Mouse (Mus musculus) midbrain, embryonic 16.5 days (tissue): ENCODE results near the gene Frat2. TPM values are rescaled to one million over a fixed set of nuclear protein-coding genes. Genes with fewer than 3 reads are reported as not detected.
"Not testable (repeated sequence)": the region's sequence is repeated elsewhere in the genome, so short reads cannot be mapped to it uniquely, and the experiment has no call there.

Experiments
- ATAC-seq: fragments of 200-750 bp; cut with Nextera tagmentation; 2 replicates; pipeline ENCODE4 v1.8.0; 2017; ENCODE audit warnings: moderate TSS enrichment
- H3K27ac ChIP-seq: fragments of 300-500 bp; sonication (generic); 2 replicates; pipeline ENCODE4 v1.5.1; 2014; ENCODE audit warnings: mild to moderate bottlenecking, low read length, mixed read lengths
- H3K27me3 ChIP-seq: fragments of 300-500 bp; sonication (generic); 2 replicates; pipeline ENCODE4 v1.6.1; 2014; ENCODE audit warnings: low read depth, low read length, mixed read lengths; ENCODE audit not compliant: control insufficient read depth, insufficient read depth
- H3K36me3 ChIP-seq: fragments of 300-500 bp; sonication (generic); 2 replicates; pipeline ENCODE4 v1.6.1; 2014; ENCODE audit warnings: mild to moderate bottlenecking, low read length, moderate library complexity, mixed read lengths; ENCODE audit not compliant: control insufficient read depth, insufficient read depth
- H3K4me1 ChIP-seq: fragments of 300-500 bp; sonication (generic); 2 replicates; pipeline ENCODE4 v1.6.1; 2014; ENCODE audit warnings: mild to moderate bottlenecking, low read length, mixed read lengths; ENCODE audit not compliant: control insufficient read depth, insufficient read depth
- H3K4me2 ChIP-seq: fragments of 300-500 bp; sonication (generic); 2 replicates; pipeline ENCODE4 v1.6.1; 2014; ENCODE audit warnings: mild to moderate bottlenecking, low read length, mixed read lengths
- H3K4me3 ChIP-seq: fragments of 300-500 bp; sonication (generic); 2 replicates; pipeline ENCODE4 v1.5.1; 2014; ENCODE audit warnings: low read depth, mild to moderate bottlenecking, low read length, moderate library complexity, mixed read lengths
- H3K9ac ChIP-seq: fragments of 300-500 bp; sonication (generic); 2 replicates; pipeline ENCODE4 v1.6.1; 2014; ENCODE audit warnings: low read depth, low read length, mixed read lengths
- H3K9me3 ChIP-seq: fragments of 300-500 bp; sonication (generic); replicated peaks from 2 replicates; pipeline ENCODE4 v1.6.1; 2014; ENCODE audit warnings: mild to moderate bottlenecking, low read length, mixed read lengths; ENCODE audit not compliant: control insufficient read depth, poor library complexity, severe bottlenecking
- WGBS: fragments of 180-500 bp; shearing (Covaris S2); extraction: QIAGEN DNeasy Blood & Tissue Kit; methylation state at CpG from one replicate; pipeline ENCODE4 v1.1.7; 2014; 5-methylcytosine and 5-hydroxymethylcytosine counted together
- polyA plus RNA-seq: library from polyadenylated mRNA; unstranded; fragments of >200 nt; fragmentation: Nextera tagmentation; extraction: Ambion mirVana; gene quantifications from 2 replicates; pipeline ENCODE4 v1.2.1, GENCODE M21; 2015

Frat2 gene
- polyA plus RNA-seq, 1 experiment from 2014 or later: 5.6 TPM

DNA sequence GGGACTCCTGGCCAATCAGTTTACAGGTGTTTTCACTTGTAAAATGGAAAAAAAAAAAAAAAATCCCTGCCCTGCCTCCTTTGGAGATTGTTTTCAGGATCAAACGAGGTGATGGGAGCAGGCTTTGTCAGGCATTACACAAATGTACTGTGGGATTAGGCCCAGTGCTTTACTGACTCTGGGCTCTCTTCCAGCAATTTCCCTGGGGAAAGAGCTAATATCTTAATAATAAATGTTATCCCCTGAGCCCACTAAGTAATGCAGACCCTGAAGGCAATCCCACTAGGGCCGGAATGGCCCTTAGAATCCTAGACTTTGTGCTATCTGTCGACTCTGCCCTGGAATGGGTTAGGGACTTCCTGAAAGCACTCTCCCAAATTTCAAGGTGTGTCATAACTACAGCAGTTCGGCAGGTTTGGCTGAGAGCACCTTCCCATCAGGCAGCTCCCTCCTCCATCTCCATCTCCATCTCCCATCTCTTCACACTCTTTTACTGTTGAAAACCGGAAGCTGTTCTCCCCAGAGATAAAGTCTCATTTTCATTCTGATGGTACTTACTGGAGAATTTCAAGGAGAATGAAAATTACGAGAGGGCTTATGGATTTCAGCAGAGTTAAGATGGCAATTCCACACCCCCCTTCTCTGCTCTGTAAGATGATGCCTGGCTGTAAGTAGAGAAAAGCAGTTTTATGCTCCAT lies 2.2 kb upstream of the Frat2 start:
- no peaks in the 10 kb centered on the region for H3K27me3 ChIP-seq
- H3K4me3 ChIP-seq: no peak overlapping the region
- peak overlapping the region; percentile 10; the same call in 1 of the 2 replicates for H3K4me2 ChIP-seq
- WGBS: 11% methylated on average over 6 of the region's 6 CpGs
- H3K9ac ChIP-seq: peak overlapping the region; percentile 1; the same call in 1 of the 2 replicates
- ATAC-seq: no peak
- H3K9me3 ChIP-seq: no peaks in the 10 kb centered on the region
- H3K4me1 ChIP-seq: peaks cover 29% of the 10 kb centered on the region
- H3K36me3 ChIP-seq: no peaks in the 10 kb centered on the region
- peak overlapping the region; percentile 71 for H3K27ac ChIP-seq

DNA sequence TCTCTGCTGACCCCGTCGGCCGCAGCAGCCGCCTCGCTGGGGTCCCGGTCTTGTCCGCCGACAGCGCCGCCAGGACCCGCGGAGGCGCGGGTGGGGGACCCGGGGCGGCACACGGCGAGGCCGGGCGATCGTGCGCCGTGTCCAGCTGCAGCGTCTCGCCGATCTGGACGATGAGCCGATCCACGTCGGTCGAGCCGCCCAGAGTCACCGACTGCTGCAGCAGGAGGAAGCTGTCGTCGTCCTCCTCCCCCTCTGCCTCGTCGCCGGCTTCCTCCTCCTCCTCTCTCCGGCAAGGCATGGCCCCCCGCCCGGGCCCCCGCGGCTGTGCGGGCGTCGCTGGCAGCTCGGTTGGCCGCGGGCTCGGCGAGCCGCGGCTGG lies 329 bp downstream of the Frat2 start:
- not testable (repeated sequence) for H3K27me3 ChIP-seq, H3K36me3 ChIP-seq, H3K9me3 ChIP-seq
- Histone ChIP-seq H3K4me2 (peak overlapping the region; percentile 91), H3K27ac (peak overlapping the region; percentile 95), H3K9ac (peak overlapping the region; percentile 81), H3K4me1 (peaks cover 29% of the 10 kb centered on the region), H3K4me3 (peak overlapping the region; percentile 79)
- WGBS: under 1% methylated on average over 45 of the region's 53 CpGs
- peak; percentile 78 for ATAC-seq

DNA sequence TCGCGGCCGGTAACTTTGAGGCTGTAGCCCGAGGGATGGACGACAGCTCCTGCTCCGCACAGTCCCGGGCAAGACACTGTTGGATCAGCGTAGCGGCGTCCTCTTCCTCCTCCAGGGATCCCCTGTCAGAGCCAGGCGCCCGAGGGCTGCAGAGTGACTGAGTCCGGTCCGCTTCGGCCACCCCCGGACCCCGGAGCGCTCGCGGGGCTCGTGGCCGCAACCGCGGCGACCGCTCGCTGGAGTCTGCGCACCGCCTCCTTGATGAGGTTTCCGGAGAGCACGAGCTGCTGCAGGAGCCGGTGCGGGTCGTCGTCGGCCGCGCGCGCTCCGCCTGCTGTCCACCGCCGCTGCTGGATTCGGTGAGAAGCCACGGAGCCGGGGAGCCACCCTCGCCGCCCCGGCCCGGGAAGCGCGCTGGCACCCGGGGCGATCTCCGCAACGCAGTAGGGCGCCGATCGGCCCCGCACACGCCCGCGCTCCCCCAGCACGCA lies 796 bp downstream of the Frat2 start:
- ATAC-seq: peak; percentile 47
- Histone ChIP-seq H3K27ac (peak overlapping the region; percentile 95), H3K4me3 (peak overlapping the region; percentile 79), H3K4me1 (peaks cover 29% of the 10 kb centered on the region), H3K4me2 (peak overlapping the region; percentile 91), H3K9me3 (no peaks in the 10 kb centered on the region), H3K27me3 (no peaks in the 10 kb centered on the region), H3K9ac (peak overlapping the region; percentile 81), H3K36me3 (no peaks in the 10 kb centered on the region)
- WGBS: 1% methylated on average over 41 of the region's 64 CpGs

DNA sequence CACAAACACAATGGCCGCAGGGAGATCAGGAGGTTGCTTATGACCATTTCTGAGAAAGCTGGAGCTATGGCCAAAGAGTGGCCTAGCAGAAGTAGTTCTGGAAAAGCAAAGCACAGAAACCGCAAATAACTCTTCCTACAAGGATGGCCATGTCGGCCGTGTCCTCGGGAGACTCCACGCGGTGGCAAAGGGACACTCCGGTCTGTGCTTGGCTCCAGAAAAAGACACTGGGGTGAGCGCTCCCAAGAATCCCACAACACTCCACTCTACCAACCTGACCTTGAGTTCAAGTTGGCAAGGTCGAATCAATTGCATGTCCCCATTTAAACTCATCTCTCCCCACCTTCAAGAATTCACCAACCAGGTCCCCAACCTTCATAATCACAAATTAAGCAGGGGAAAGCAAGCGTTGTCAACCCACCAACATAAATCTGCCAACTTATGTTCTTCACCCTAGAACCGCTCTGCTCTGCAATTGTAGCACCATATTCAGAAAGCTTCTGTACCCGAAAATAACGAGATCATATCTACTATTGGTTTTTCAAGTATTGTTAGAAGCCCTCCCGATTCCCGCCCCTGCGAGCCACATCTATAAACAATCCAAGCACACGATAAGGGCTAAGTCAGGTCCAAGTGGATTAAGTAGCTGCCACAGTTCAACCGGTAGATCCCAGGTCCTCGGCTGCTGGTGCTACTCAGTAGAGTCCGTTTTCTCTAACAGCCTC lies 1.4 kb downstream of the Frat2 start:
- H3K4me1 ChIP-seq: peaks cover 29% of the 10 kb centered on the region
- peak overlapping the region; percentile 95; the same call in 1 of the 2 replicates for H3K27ac ChIP-seq
- ATAC-seq: no peak
- H3K27me3 ChIP-seq: no peaks in the 10 kb centered on the region
- H3K9me3 ChIP-seq: no peaks in the 10 kb centered on the region
- peak overlapping the region; percentile 91 for H3K4me2 ChIP-seq
- WGBS: 15% methylated on average over 21 of the region's 21 CpGs
- H3K9ac ChIP-seq: peak overlapping the region; percentile 81
- no peaks in the 10 kb centered on the region for H3K36me3 ChIP-seq
- H3K4me3 ChIP-seq: peak overlapping the region; percentile 79

DNA sequence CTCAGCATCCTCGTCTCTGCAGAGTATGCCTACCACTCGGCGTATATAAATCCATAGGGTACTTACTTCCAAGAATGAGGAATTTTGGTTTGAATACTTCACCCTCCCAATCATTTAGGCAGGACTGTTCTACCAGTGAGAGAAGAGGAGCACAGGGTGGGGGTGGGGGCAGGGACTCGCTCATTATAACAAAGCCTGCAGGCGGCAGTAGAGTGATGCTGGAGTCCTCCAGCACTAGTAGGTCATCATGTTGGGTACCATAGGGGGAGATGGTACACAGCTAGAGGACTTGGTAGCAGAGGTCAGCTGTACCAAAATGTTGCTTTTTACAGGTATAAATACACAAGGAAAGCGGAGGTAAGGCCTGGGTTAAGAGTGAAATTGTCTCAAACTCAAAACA lies 3.6 kb downstream of the Frat2 start:
- Histone ChIP-seq H3K9me3 (no peaks in the 10 kb centered on the region), H3K9ac (no peak overlapping the region), H3K27me3 (no peaks in the 10 kb centered on the region), H3K4me3 (no peak overlapping the region), H3K27ac (no peak overlapping the region), H3K36me3 (no peaks in the 10 kb centered on the region), H3K4me1 (peaks cover 11% of the 10 kb centered on the region), H3K4me2 (no peak overlapping the region)
- ATAC-seq: no peak
- 87% methylated on average over 6 of the region's 6 CpGs for WGBS

DNA sequence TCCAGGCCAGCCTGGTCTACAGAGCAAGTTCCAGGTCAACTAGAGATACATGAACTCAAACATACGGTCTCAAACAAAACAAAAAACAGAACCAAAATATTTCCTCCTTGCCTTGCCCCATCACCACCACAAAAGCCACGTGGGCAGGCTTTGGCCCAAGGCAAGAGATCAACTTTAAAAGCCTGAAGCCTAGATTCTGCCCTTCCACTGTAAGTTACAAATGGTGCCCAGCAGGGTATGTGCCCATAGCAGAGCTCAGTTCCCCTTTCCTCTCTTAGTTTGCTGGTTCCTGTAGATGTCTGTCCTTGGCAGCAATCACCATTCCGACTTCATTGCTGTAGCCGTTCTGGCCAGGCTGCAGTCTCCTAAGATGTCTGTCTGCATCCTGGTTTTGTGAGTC lies 5.2 kb downstream of the Frat2 start:
- no peak for ATAC-seq
- H3K4me3 ChIP-seq: no peak overlapping the region
- H3K4me2 ChIP-seq: no peak overlapping the region
- H3K9me3 ChIP-seq: no peaks in the 10 kb centered on the region
- 86% methylated on average over 4 of the region's 4 CpGs for WGBS
- H3K9ac ChIP-seq: no peak overlapping the region
- peaks cover 11% of the 10 kb centered on the region for H3K4me1 ChIP-seq
- H3K27ac ChIP-seq: no peak overlapping the region
- no peaks in the 10 kb centered on the region for H3K27me3 ChIP-seq
- no peaks in the 10 kb centered on the region for H3K36me3 ChIP-seq

DNA sequence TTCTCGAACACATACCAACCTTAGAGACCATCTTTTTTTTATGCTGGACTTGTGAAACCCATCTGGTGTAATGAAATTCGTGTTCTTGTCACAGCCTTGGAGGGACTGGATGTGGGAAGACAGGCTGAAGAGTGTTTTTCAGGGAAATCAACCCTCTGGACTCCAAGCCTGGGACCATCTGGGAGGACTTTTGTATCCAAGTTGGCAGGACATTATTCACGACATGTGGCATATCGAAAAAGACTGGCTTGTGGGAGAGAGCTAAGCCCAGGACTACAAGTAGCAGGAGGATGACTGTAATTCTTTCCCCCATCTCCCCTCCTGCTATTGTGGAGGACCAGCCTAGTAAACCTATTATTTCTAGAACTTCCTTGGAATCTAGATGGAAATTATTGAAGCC lies 5.7 kb downstream of the Frat2 start:
- no peak overlapping the region for H3K27ac ChIP-seq
- WGBS: 77% methylated on average over 4 of the region's 4 CpGs
- H3K27me3 ChIP-seq: no peaks in the 10 kb centered on the region
- no peaks in the 10 kb centered on the region for H3K9me3 ChIP-seq
- no peaks in the 10 kb centered on the region for H3K36me3 ChIP-seq
- H3K4me2 ChIP-seq: no peak overlapping the region
- no peak for ATAC-seq
- H3K4me1 ChIP-seq: peaks cover 11% of the 10 kb centered on the region
- no peak overlapping the region for H3K9ac ChIP-seq
- no peak overlapping the region for H3K4me3 ChIP-seq

DNA sequence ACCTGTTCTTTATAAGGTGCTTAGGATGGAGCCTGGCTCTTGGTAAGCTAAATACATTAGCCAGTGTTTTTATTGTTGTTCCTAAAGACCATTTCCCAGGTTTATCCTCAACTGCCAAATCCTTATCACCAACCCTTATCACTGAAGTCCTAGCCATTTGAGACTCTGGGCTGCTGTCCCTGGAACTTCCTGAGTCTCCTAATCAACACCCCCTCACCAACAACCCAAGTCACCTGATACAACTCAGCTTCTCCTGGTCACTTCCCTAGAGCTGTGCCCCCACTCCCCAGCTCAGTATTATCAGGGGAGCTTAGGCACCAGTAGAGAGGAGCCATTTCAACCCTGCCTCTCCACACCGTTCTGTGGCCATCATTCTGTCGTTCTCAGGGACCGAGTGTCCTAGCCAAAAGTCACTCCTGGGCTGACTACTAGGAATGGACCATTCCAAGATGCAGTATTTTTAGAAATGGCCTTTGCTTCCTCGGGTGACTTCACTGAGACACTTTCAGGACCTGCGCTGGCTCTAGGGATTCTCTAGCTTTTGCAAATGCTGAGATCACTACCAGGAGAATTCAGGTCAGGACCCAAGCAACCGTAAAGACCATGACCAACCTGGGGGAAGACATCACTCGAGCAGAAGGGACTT lies 6.7 kb downstream of the Frat2 start:
- no peak overlapping the region for H3K9ac ChIP-seq
- no peak for ATAC-seq
- WGBS: 81% methylated on average over 7 of the region's 7 CpGs

DNA sequence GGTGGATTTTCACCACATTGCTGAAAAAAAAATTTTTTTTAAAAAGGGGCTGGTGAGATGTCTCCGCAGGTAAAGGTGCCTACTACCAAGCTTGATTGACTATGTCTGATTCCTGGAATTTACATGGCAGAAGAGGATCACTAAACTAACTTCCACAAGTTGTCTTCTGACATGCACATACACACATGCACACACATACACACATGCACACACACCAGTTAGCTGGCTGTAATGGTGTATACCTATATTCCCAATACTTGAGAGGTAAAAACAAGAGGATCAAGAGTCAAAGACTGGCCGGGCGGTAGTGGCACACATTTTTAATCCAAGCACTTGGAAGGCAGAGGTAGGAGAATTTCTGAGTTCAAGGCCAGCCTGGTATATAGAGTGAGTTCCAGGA lies 8.2 kb downstream of the Frat2 start:
- WGBS: 98% methylated on average over 3 of the region's 3 CpGs
- Histone ChIP-seq H3K4me2 (no peak overlapping the region), H3K27ac (no peak overlapping the region)

More for the DNA sequence above, 6.7 kb downstream of the Frat2 start:
- Histone ChIP-seq H3K4me2 (no peak overlapping the region), H3K4me1 (peaks cover 8% of the 10 kb centered on the region), H3K27me3 (no peaks in the 10 kb centered on the region), H3K36me3 (no peaks in the 10 kb centered on the region), H3K27ac (no peak overlapping the region), H3K9me3 (no peaks in the 10 kb centered on the region), H3K4me3 (no peak overlapping the region)

More for the DNA sequence above, 8.2 kb downstream of the Frat2 start:
- no peak overlapping the region for H3K4me3 ChIP-seq
- peaks cover 15% of the 10 kb centered on the region for H3K4me1 ChIP-seq
- no peak for ATAC-seq
- H3K27me3 ChIP-seq: no peaks in the 10 kb centered on the region
- no peaks in the 10 kb centered on the region for H3K9me3 ChIP-seq
- no peaks in the 10 kb centered on the region for H3K36me3 ChIP-seq
- no peak overlapping the region for H3K9ac ChIP-seq
